28 mouse cellular contexts compared by ENCODE assay signal in the genomic region with DNA sequence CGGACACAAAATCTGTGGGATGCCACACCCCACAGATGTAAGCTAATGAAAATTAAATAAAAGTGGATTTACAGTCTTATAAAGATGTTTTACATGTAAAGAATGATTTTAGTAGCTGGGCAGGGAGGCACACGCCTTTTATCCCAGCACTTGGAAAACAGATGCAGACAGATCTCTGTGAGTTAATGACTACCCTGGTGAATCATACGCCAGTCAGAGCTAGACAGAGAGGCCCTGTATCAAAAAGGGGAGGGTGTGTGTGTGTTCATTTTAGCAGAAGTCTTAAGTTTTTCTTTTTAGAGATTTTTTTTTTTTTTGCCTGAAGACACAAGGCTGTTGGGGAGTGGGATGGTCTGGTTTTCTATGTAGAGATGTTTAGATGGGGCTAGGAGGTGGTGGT.
"Had no signal": no experiment of that assay in that cellular context is flagged by ENCODE, and none has a peak within 500 bp of the region (broad histone marks: within the 10 kb centered on the region; RNA-seq: fewer than 3 reads in every experiment).

No protein-coding gene starts in this region.

- H3K9me3 ChIP-seq: heart, embryonic 15.5 days; hindbrain, embryonic 10.5 days; hindbrain, embryonic 12.5 days; intestine, embryonic 15.5 days; limb, embryonic 10.5 days; limb, embryonic 12.5 days; liver, embryonic 13.5 days; liver, embryonic 15.5 days had no signal

- H3K4me1 ChIP-seq: intestine, embryonic 15.5 days; limb, embryonic 10.5 days; limb, embryonic 12.5 days had no signal

- H3K9ac ChIP-seq: heart, embryonic 13.5 days; heart, embryonic 15.5 days; hindbrain, embryonic 12.5 days; hindbrain, embryonic 14.5 days; intestine, embryonic 15.5 days; limb, embryonic 12.5 days; liver, embryonic 13.5 days; liver, embryonic 15.5 days had no signal

- H3K27ac ChIP-seq: heart, adult 2 months; heart, embryonic 13.5 days; heart, embryonic 15.5 days; hindbrain, embryonic 10.5 days; hindbrain, embryonic 12.5 days; hindbrain, embryonic 14.5 days; intestine, embryonic 15.5 days; layer of hippocampus, adult 2 months; left cerebral cortex, adult 2 months; limb, embryonic 10.5 days; limb, embryonic 12.5 days; liver, embryonic 13.5 days; liver, embryonic 15.5 days had no signal

- ATAC-seq: hindbrain, embryonic 16.5 days; inflammation-experienced regulatory T-cells, adult 6 months; intestine, embryonic 15.5 days; intestine, postnatal 0 days had no signal

- DNase-seq: gastrocnemius, postnatal 14 days; gastrocnemius, postnatal 36 days; heart, adult 11 months; heart, adult 2 months; heart, postnatal 4 days; kidney, adult 18-20 months; kidney, adult 8-10 months; kidney, postnatal 10 days; kidney, postnatal 25 days; kidney, postnatal 4 days; liver; liver, embryonic 13.5 days had no signal

- H3K4me3 ChIP-seq: heart, adult 2 months; heart, embryonic 13.5 days; heart, embryonic 15.5 days; hindbrain, embryonic 10.5 days; hindbrain, embryonic 12.5 days; intestine, embryonic 15.5 days; layer of hippocampus, adult 2 months; left cerebral cortex, adult 2 months; limb, embryonic 10.5 days; limb, embryonic 12.5 days; liver, embryonic 13.5 days; liver, embryonic 15.5 days had no signal

- H3K4me2 ChIP-seq: heart, embryonic 11.5 days; heart, embryonic 13.5 days; heart, embryonic 15.5 days; hindbrain, embryonic 12.5 days; hindbrain, embryonic 14.5 days; intestine, embryonic 15.5 days; limb, embryonic 12.5 days; liver, embryonic 11.5 days; liver, embryonic 13.5 days; liver, embryonic 15.5 days had no signal

- H3K27me3 ChIP-seq: heart, embryonic 13.5 days; heart, embryonic 15.5 days; hindbrain, embryonic 12.5 days; intestine, embryonic 15.5 days; limb, embryonic 12.5 days; liver, embryonic 13.5 days; liver, embryonic 15.5 days had no signal
